Mouse (Mus musculus) stomach, embryonic 16.5 days (tissue): ENCODE measurements at regions not wholly inside any gene's neighbourhood (a gene's known extent, or its start where the extent isn't known, plus 50 kb on each side); places are given as distances from the start of the nearest gene placed in this dataset.

Experiments used
- ATAC-seq: fragments of 200-750 bp; cut with Nextera tagmentation; 2 replicates; pipeline ENCODE4 v1.8.0; 2017; ENCODE audit warnings: moderate number of reproducible peaks, moderate TSS enrichment; ENCODE audit not compliant: insufficient read depth, low FRiP score
- H3K27ac ChIP-seq: fragments of 300-500 bp; sonication (generic); 2 replicates; pipeline ENCODE4 v1.5.1; 2014; ENCODE audit warnings: low read length
- H3K27me3 ChIP-seq: fragments of 300-500 bp; sonication (generic); 2 replicates; pipeline ENCODE4 v1.6.1; 2014; ENCODE audit warnings: low read length, control low read depth, mixed read lengths; ENCODE audit not compliant: control insufficient read depth, insufficient read depth
- H3K36me3 ChIP-seq: fragments of 300-500 bp; sonication (generic); 2 replicates; pipeline ENCODE4 v1.6.1; 2014; ENCODE audit warnings: low read length; ENCODE audit not compliant: control insufficient read depth, insufficient read depth
- H3K4me1 ChIP-seq: fragments of 300-500 bp; sonication (generic); 2 replicates; pipeline ENCODE4 v1.6.1; 2014; ENCODE audit warnings: low read length, control low read depth, mixed read lengths; ENCODE audit not compliant: control insufficient read depth, insufficient read depth
- H3K4me2 ChIP-seq: fragments of 300-500 bp; sonication (generic); 2 replicates; pipeline ENCODE4 v1.6.1; 2014; ENCODE audit warnings: low read depth, low read length, mixed read lengths
- H3K4me3 ChIP-seq: fragments of 300-500 bp; sonication (generic); replicated peaks from 2 replicates; pipeline ENCODE4 v1.5.1; 2014; ENCODE audit warnings: mild to moderate bottlenecking, low read length
- H3K9ac ChIP-seq: fragments of 300-500 bp; sonication (generic); 2 replicates; pipeline ENCODE4 v1.6.1; 2014; ENCODE audit warnings: low read length
- H3K9me3 ChIP-seq: fragments of 300-500 bp; sonication (generic); replicated peaks from 2 replicates; pipeline ENCODE4 v1.6.1; 2016; ENCODE audit warnings: low read length, control low read depth; ENCODE audit not compliant: control insufficient read depth
- WGBS: fragments of 180-500 bp; shearing (Covaris S2); extraction: QIAGEN DNeasy Blood & Tissue Kit; methylation state at CpG from one replicate; pipeline ENCODE4 v1.1.7; 2014; 5-methylcytosine and 5-hydroxymethylcytosine counted together

DNA sequence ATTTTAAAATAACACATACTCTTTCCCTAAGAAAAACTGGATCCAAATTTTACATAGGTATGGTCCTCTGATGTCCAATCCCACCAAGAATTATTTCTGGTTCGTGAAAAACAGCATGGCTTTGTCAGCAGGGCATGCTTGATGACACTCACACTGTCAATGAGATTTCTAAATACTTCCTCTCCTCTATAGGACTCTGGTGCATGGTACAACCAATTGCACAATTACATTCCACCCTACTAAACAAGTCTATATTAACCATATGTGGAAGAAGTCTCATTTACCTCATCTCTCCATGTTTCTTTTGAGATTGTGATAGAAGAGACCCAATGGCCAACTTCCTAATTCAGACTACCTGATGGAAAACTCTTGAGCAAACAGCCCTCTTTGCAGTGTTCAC lies 81.2 kb upstream of the Elmo1 start:
- H3K27me3 ChIP-seq: no peaks in the 10 kb centered on the region
- 68% methylated on average over 1 of the region's 1 CpGs for WGBS
- no peaks in the 10 kb centered on the region for H3K9me3 ChIP-seq
- ATAC-seq: no peak
- no peak overlapping the region for H3K4me3 ChIP-seq
- no peak overlapping the region for H3K9ac ChIP-seq
- no peaks in the 10 kb centered on the region for H3K4me1 ChIP-seq
- H3K4me2 ChIP-seq: no peak overlapping the region
- no peak overlapping the region for H3K27ac ChIP-seq
- no peaks in the 10 kb centered on the region for H3K36me3 ChIP-seq

DNA sequence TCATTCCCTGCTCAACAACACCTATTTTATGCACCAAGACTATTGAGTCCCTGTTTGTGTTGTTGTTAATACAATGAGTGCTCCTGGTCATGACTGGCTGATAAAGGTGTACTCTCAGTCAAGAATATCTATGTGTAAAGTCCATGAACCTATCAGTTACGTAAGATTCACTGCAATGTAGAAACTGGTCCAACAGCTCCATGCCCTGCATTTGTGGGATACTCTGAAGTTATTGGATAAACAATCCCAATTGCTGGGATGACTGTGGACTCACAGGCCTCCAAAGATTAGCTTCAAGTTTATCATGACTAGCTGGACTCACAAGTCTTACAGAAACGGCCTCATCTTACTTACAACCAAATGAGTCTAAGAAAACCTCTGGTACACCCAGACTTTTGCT lies 82.8 kb upstream of the Elmo1 start:
- WGBS: 85% methylated on average over 2 of the region's 2 CpGs
- H3K4me2 ChIP-seq: no peak overlapping the region
- no peaks in the 10 kb centered on the region for H3K27me3 ChIP-seq
- no peak overlapping the region for H3K27ac ChIP-seq
- H3K9ac ChIP-seq: no peak overlapping the region
- ATAC-seq: no peak
- no peak overlapping the region for H3K4me3 ChIP-seq
- no peaks in the 10 kb centered on the region for H3K4me1 ChIP-seq
- H3K9me3 ChIP-seq: no peaks in the 10 kb centered on the region
- no peaks in the 10 kb centered on the region for H3K36me3 ChIP-seq

GRCm38 (mm10) chr13:19997606-19998005 lies 92.8 kb upstream of the Elmo1 start:
- Histone ChIP-seq H3K9ac (no peak overlapping the region), H3K27me3 (no peaks in the 10 kb centered on the region), H3K4me2 (no peak overlapping the region), H3K9me3 (no peaks in the 10 kb centered on the region), H3K27ac (no peak overlapping the region), H3K36me3 (no peaks in the 10 kb centered on the region), H3K4me1 (no peaks in the 10 kb centered on the region), H3K4me3 (no peak overlapping the region)
- ATAC-seq: no peak
- WGBS: 70% methylated on average over 2 of the region's 2 CpGs

- H3K36me3 ChIP-seq: no peaks in the 10 kb centered on the region
- ATAC-seq: no peak
- no peaks in the 10 kb centered on the region for H3K9me3 ChIP-seq
- no peak overlapping the region for H3K27ac ChIP-seq
- H3K4me3 ChIP-seq: no peak overlapping the region
- H3K4me1 ChIP-seq: no peaks in the 10 kb centered on the region
- H3K9ac ChIP-seq: no peak overlapping the region
- no peaks in the 10 kb centered on the region for H3K27me3 ChIP-seq
- no peak overlapping the region for H3K4me2 ChIP-seq
These were observed 114.8 kb upstream of the Elmo1 start for GRCm38 (mm10) chr13:19975621-19976020.

DNA sequence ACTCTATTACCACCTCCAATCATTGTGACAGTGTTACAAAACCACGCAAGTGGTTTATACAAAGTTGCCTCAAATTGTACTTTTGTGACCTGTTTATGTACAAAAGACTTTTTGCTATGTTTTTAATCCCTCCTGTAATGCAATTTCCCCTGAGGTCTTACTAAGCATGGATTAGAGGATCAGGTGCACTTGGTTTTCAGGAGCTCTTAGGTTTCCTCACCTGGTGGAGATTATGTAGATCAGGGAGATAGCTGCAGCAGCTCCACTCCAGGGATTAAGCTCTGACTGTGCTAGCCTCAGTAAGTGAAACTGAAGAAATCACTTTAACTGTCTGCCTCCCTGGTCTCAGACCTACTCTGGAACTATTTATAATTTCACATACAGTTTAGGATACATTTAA lies 123.8 kb upstream of the Elmo1 start:
- 84% methylated on average over 1 of the region's 1 CpGs for WGBS
- H3K27ac ChIP-seq: no peak overlapping the region
- no peak overlapping the region for H3K4me2 ChIP-seq
- no peaks in the 10 kb centered on the region for H3K36me3 ChIP-seq
- no peak for ATAC-seq
- no peaks in the 10 kb centered on the region for H3K9me3 ChIP-seq
- H3K9ac ChIP-seq: no peak overlapping the region
- no peaks in the 10 kb centered on the region for H3K4me1 ChIP-seq
- no peaks in the 10 kb centered on the region for H3K27me3 ChIP-seq
- no peak overlapping the region for H3K4me3 ChIP-seq

GRCm38 (mm10) chr13:19963031-19963430 lies 127.4 kb upstream of the Elmo1 start:
- H3K4me2 ChIP-seq: no peak overlapping the region
- WGBS: 61% methylated on average over 3 of the region's 3 CpGs
- no peaks in the 10 kb centered on the region for H3K27me3 ChIP-seq
- no peaks in the 10 kb centered on the region for H3K4me1 ChIP-seq
- H3K27ac ChIP-seq: no peak overlapping the region
- no peak overlapping the region for H3K4me3 ChIP-seq
- no peak for ATAC-seq
- H3K36me3 ChIP-seq: no peaks in the 10 kb centered on the region
- H3K9me3 ChIP-seq: no peaks in the 10 kb centered on the region
- H3K9ac ChIP-seq: no peak overlapping the region

DNA sequence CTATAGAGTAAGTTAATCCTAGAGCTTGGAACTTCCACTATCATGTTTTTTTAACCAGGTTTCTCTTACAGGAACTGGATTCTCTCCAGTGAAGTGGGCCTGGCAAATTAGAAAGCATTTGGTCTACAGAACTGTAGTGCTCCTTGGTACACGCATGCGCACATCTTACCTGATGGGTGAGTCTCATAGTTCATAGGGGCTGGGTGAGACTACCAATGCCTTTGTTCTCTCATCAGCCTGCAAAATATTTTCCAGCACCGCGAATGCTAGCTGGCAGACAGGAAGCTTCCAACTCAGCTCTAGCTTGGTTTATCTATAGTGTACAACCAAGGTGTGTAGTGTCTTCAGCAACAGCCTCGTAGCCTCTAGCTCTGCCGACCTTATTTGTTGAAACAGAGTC lies 104.7 kb upstream of the Gpr141 start:
- 94% methylated on average over 6 of the region's 6 CpGs for WGBS
- Histone ChIP-seq H3K9ac (no peak overlapping the region), H3K27ac (no peak overlapping the region), H3K27me3 (no peaks in the 10 kb centered on the region), H3K4me3 (no peak overlapping the region), H3K9me3 (no peaks in the 10 kb centered on the region), H3K4me1 (no peaks in the 10 kb centered on the region), H3K4me2 (no peak overlapping the region), H3K36me3 (no peaks in the 10 kb centered on the region)
- no peak for ATAC-seq

DNA sequence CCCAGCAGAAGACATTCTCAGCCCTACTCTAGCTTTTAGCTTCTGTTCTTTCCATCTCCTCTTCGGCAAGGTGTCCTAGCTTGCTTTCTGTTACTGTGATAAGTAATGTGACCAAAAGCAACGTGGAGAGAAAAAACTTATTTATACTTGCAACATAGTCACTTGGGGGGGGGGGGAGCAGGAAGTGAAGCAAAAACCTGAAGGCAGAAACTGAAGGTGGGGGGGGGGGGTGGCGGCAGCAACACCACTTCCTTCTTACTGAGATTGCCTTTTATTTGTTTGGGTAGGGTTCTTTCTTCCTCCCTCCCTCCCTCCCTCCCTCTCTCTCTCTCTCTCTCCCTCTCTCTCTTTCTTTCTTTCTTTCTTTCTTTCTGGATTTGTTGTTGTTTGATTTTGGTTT lies 103.8 kb upstream of the Gpr141 start:
- 67% methylated on average over 3 of the region's 3 CpGs for WGBS
- H3K27me3 ChIP-seq: no peaks in the 10 kb centered on the region
- no peak for ATAC-seq
- H3K4me2 ChIP-seq: no peak overlapping the region
- H3K4me1 ChIP-seq: no peaks in the 10 kb centered on the region
- H3K9me3 ChIP-seq: no peaks in the 10 kb centered on the region
- H3K9ac ChIP-seq: no peak overlapping the region
- no peaks in the 10 kb centered on the region for H3K36me3 ChIP-seq
- H3K4me3 ChIP-seq: no peak overlapping the region
- H3K27ac ChIP-seq: no peak overlapping the region

DNA sequence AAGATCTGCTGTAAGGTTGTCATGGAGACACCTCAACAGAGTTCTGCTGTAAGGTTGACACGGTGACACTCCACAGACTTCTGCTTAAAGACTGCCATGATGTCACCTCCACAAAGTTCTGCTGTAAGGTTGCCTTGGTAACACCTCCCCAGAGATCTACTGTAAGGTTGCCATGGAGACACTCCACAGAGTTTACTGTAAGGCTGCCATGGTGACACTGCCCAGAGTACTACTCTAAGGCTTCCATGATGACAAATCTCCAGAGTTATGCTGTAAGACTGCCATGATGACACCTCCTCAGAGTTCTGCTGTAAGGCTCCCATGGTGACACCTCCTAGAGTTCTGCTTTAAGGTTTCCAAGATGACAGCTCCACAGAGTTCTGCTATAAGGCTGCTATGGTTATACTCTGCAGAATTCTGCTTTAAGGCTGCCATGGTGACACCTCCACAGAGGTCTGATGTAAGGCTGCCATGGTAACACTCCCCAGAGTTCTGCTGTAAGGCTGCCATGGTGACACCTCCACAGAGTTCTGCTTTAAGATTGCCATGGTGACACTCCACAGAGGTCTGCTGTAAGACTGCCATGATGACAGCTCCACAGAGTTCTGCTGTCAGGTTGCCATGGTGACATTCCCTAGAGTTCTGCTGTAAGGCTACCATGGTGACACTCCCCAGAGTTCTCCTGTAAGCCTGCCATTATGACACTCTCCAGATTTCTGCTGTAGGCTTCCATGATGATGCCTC lies 97.2 kb upstream of the Gpr141 start:
- Histone ChIP-seq H3K9me3 (no peaks in the 10 kb centered on the region), H3K4me3 (no peak overlapping the region), H3K4me2 (no peak overlapping the region), H3K27ac (no peak overlapping the region), H3K4me1 (no peaks in the 10 kb centered on the region), H3K36me3 (no peaks in the 10 kb centered on the region), H3K27me3 (no peaks in the 10 kb centered on the region), H3K9ac (no peak overlapping the region)
- 92% methylated on average over 1 of the region's 1 CpGs for WGBS
- no peak for ATAC-seq
